Mouse (Mus musculus) forebrain, embryonic 11.5 days (tissue): ENCODE measurements around the gene Mettl5. TPM values are rescaled to one million over a fixed set of nuclear protein-coding genes. Genes with fewer than 3 reads are reported as not detected.

ENCODE experiments used
- ATAC-seq: fragments of 200-750 bp; cut with Nextera tagmentation; replicated peaks from 2 replicates; pipeline ENCODE4 v1.8.0; 2017; ENCODE audit warnings: moderate TSS enrichment; ENCODE audit not compliant: low FRiP score
- DNase-seq: peaks from one replicate; pipeline ENCODE4 v3.0.0-alpha.2; 2017; ENCODE audit warnings: low spot score
- H3K27ac ChIP-seq: fragments of 300-500 bp; sonication (generic); 2 replicates; pipeline ENCODE4 v1.5.1; 2014; ENCODE audit warnings: low read depth, low read length
- H3K27me3 ChIP-seq: fragments of 300-500 bp; sonication (generic); 2 replicates; pipeline ENCODE4 v1.6.1; 2014; ENCODE audit warnings: mild to moderate bottlenecking, low read length, mixed read lengths; ENCODE audit not compliant: control insufficient read depth, insufficient read depth
- H3K36me3 ChIP-seq: fragments of 300-500 bp; sonication (generic); 2 replicates; pipeline ENCODE4 v1.6.1; 2014; ENCODE audit warnings: mild to moderate bottlenecking, low read length, moderate library complexity, mixed read lengths; ENCODE audit not compliant: control insufficient read depth, insufficient read depth
- H3K4me1 ChIP-seq: fragments of 300-500 bp; sonication (generic); replicated peaks from 2 replicates; pipeline ENCODE4 v1.6.1; 2014; ENCODE audit warnings: low read length, mixed read lengths; ENCODE audit not compliant: control insufficient read depth, insufficient read depth
- H3K4me2 ChIP-seq: fragments of 300-500 bp; sonication (generic); 2 replicates; pipeline ENCODE4 v1.6.1; 2014; ENCODE audit warnings: low read depth, mild to moderate bottlenecking, low read length, moderate library complexity, mixed read lengths; ENCODE audit not compliant: severe bottlenecking
- H3K4me3 ChIP-seq: fragments of 300-500 bp; sonication (generic); 2 replicates; pipeline ENCODE4 v1.5.1; 2014; ENCODE audit warnings: low read depth, low read length
- H3K9ac ChIP-seq: fragments of 300-500 bp; sonication (generic); 2 replicates; pipeline ENCODE4 v1.6.1; 2014; ENCODE audit warnings: low read length
- H3K9me3 ChIP-seq: fragments of 300-500 bp; sonication (generic); 2 replicates; pipeline ENCODE4 v1.6.1; 2016; ENCODE audit warnings: low read length, mixed read lengths; ENCODE audit not compliant: control insufficient read depth
- WGBS: fragments of 180-500 bp; shearing (Covaris S2); extraction: QIAGEN DNeasy Blood & Tissue Kit; methylation state at CpG from one replicate; pipeline ENCODE4 v1.1.7; 2014; 5-methylcytosine and 5-hydroxymethylcytosine counted together
- polyA plus RNA-seq: library from polyadenylated mRNA; unstranded; fragments of >200 nt; fragmentation: Nextera tagmentation; extraction: Ambion mirVana; gene quantifications from 2 replicates; pipeline ENCODE4 v1.2.1, GENCODE M21; 2014

The Mettl5 gene
- polyA plus RNA-seq, 1 experiment from 2014 or later = 45.1 TPM

DNA sequence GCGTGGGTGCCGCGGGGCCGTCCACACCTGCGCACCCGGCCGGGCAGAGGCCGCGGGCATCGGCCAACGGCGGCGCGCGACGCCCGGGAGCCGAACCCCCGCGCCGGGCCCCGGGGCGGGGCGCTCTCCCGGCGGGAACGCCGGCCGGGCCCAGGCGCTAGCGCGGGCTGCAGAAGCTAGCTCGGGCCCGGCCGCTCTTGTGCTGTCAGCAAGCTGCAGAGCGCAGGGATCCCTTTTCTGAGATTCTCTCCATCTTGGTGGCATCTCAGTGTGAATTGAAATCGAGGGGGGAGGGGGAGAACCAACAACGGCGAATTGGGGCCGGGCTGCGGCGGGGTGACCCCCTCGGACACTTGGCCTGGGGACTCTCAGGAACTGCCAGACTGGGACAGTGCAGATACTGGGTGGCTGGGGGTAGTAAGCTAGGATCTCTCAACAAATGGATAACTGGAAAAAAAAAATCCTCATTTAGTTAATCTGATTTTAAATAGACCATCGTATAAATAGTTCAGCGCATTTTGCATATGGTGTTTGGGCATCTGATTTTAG lies 62.2 kb downstream of the Mettl5 start:
- peak; percentile 80 for DNase-seq
- peak overlapping the region; percentile 81 for H3K4me3 ChIP-seq

DNA sequence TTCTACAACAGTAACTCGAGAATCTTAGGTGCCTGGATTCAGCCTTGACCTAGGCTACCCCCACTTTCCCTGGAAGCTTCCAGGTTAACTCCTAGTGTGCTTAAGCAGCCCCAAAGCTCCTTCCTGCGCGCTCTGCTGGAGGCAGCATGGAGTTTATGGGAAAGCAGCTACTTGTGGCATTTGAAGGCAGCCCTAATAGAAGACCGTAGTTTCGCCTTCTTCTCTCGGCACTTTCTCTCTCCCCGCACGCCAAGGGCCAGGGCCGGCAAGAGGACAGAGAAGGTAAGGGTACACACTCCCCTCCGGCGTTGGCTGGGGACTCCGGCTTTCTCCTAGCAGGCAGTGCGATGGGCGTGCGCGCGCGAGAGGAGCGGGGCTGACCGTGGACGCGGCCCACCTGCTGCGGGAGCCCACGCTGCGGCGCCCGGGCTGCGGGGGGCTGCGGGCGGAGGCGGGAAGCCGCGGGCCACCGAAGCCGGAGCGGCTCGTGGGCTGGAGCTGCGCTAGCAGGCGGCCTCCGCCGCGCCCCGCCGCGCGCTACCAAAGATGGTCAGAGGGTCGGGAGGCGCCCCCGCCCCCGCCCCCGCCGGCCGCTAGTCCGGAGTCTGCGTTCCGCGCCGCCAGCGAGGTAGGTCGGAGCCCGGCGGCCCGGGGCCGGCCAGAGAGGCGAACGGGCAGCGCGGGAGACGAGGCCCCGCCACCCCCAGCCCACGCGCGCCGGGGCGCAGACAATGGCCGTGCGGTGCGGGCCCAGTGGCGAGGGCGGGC lies 62.9 kb downstream of the Mettl5 start:
- Histone ChIP-seq H3K4me1 (no peaks in the 10 kb centered on the region; the same call in 1 of the 2 replicates), H3K4me3 (peak overlapping the region; percentile 81), H3K4me2 (peak overlapping the region; percentile 81), H3K9ac (peak overlapping the region; percentile 97), H3K27ac (peak overlapping the region; percentile 80), H3K9me3 (no peaks in the 10 kb centered on the region), H3K27me3 (no peaks in the 10 kb centered on the region), H3K36me3 (no peaks in the 10 kb centered on the region)
- ATAC-seq (peak; percentile 83), DNase-seq (peak; percentile 85)
- WGBS = under 1% methylated on average over 67 of the region's 80 CpGs

More for the DNA sequence above, 62.2 kb downstream of the Mettl5 start:
- H3K36me3 ChIP-seq = no peaks in the 10 kb centered on the region
- ATAC-seq = peak; percentile 83
- no peaks in the 10 kb centered on the region for H3K9me3 ChIP-seq
- H3K27ac ChIP-seq = peak overlapping the region; percentile 80
- H3K4me2 ChIP-seq = peak overlapping the region; percentile 81
- H3K4me1 ChIP-seq = no peaks in the 10 kb centered on the region; the same call in 1 of the 2 replicates
- H3K27me3 ChIP-seq = no peaks in the 10 kb centered on the region
- WGBS = 2% methylated on average over 45 of the region's 45 CpGs
- peak overlapping the region; percentile 97 for H3K9ac ChIP-seq

DNA sequence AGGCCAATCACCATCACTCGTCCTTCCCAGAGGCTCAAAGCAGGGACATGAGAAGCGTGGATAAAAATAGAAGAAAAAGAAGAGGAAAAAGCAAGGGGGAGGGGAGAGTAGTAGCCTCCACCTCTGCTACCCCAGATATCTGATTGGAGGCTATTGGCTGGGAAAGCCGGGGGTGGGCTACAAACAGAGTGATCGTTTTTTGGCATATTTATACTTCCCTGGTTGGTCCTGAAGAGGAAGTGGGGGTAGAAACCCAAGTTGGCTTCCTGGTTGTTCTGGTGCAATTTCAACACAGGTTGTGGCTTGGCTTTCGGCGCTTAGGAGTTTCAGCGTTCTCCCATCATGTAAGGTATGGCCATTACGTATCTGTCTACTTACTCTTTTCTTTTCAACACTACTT lies 63.7 kb downstream of the Mettl5 start, which contains the start of gene Klhl23:
Gene Klhl23, plus strand, starts transcription at position 234 of the 400 bp plus-strand sequence.
- DNase-seq (peak; percentile 55), ATAC-seq (no peak)
- Histone ChIP-seq H3K36me3 (no peaks in the 10 kb centered on the region), H3K27me3 (no peaks in the 10 kb centered on the region), H3K9me3 (no peaks in the 10 kb centered on the region), H3K9ac (peak within 1 kb of the TSS; percentile 97), H3K4me3 (peak within 1 kb of the TSS; percentile 81), H3K4me2 (peak within 1 kb of the TSS; percentile 81), H3K27ac (peak within 1 kb of the TSS; percentile 80), H3K4me1 (no peaks in the 10 kb centered on the region; the same call in 1 of the 2 replicates)
- WGBS = 23% methylated on average over 8 of the region's 8 CpGs

Other genes starting within 250 kb of the Mettl5 start
- 11.0 and 18.8 TPM in 2 replicates for gene Bbs5, start 238.4 kb downstream of the Mettl5 start, polyA plus RNA-seq
- 0.13 and 0.15 TPM in 2 replicates for gene Klhl41, start 215.5 kb downstream of the Mettl5 start, polyA plus RNA-seq
- gene Fastkd1, start 172.1 kb downstream of the Mettl5 start, polyA plus RNA-seq = 22.3 and 22.7 TPM in 2 replicates
- gene Ppig, start 163.1 kb downstream of the Mettl5 start, polyA plus RNA-seq = 135 and 146 TPM in 2 replicates
- gene Ccdc173, start 96.0 kb downstream of the Mettl5 start, polyA plus RNA-seq = 4.2 and 4.8 TPM in 2 replicates
- 34.5 and 39.1 TPM in 2 replicates for gene Phospho2, start 96.0 kb downstream of the Mettl5 start, polyA plus RNA-seq
- 36.3 and 36.7 TPM in 2 replicates for gene Klhl23, start 63.7 kb downstream of the Mettl5 start, polyA plus RNA-seq
- 405 and 430 TPM in 2 replicates for gene Ssb, start 24.1 kb downstream of the Mettl5 start, polyA plus RNA-seq
- 14.0 and 19.6 TPM in 2 replicates for gene Ubr3, start 11.6 kb upstream of the Mettl5 start, polyA plus RNA-seq
- gene Myo3b, start 153.5 kb upstream of the Mettl5 start, polyA plus RNA-seq = 0.07 TPM in 1 of 2 replicates, not detected in the other